Comparison of ENCODE assay signal across 24 mouse cellular contexts in the genomic region with DNA sequence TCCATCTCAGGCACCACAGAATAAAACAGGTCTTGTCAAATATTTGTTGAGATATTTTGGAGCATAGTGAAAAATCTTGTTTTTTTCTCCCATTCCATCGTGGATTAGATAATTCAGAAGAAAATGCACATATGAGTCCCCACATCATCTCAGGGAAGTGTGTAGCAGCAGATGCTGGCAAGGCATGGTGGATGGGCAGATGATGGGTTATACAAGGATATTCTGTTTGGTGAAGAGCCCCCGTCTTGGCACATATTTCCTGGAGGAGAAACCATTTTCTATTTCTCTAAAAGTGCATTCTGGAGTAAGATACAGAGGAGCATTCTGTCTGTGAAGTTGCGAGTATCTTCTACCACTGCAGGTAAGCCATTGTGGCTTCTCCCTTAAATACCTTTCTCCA.
DNase-seq lines count a peak whose midpoint lies in the region; ATAC-seq lines count a peak whose summit lies in the region.
"Had no signal": no experiment of that assay in that cellular context is flagged by ENCODE, and none has a peak within 500 bp of the region (broad histone marks: within the 10 kb centered on the region; RNA-seq: fewer than 3 reads in every experiment).

No protein-coding gene starts in this region.

- peak overlapping the region; percentile 61; the same call in 1 of the 2 replicates for H3K27ac ChIP-seq in neural tube, embryonic 13.5 days (replicated peaks)
- H3K27ac ChIP-seq: forebrain, embryonic 10.5 days; forebrain, embryonic 13.5 days; heart, adult 2 months; heart, embryonic 10.5 days; heart, embryonic 13.5 days; hindbrain, embryonic 12.5 days had no signal

- H3K4me1 ChIP-seq in neural tube, embryonic 13.5 days (replicated peaks): peaks cover 24% of the 10 kb centered on the region
- H3K4me1 ChIP-seq: forebrain, embryonic 13.5 days; heart, embryonic 10.5 days; heart, embryonic 13.5 days had no signal

- H3K9me3 ChIP-seq in neural tube, embryonic 13.5 days: no peaks in the 10 kb centered on the region
- H3K9me3 ChIP-seq: forebrain, embryonic 10.5 days; forebrain, embryonic 13.5 days; heart, embryonic 10.5 days; heart, embryonic 13.5 days; hindbrain, embryonic 12.5 days; hindbrain, embryonic 15.5 days had no signal

- peak; percentile 69 for ATAC-seq in frontal cortex, adult (ENCODE audit: low TSS enrichment)
- ATAC-seq in neural tube, embryonic 13.5 days (ENCODE audit: low read depth): no peak
- ATAC-seq: activated CD4-positive, CD25-positive, alpha-beta regulatory T cell, adult 4 months; forebrain, embryonic 13.5 days; forebrain, embryonic 16.5 days had no signal

- H3K4me3 ChIP-seq in neural tube, embryonic 13.5 days: no peak overlapping the region
- H3K4me3 ChIP-seq: forebrain, embryonic 10.5 days; forebrain, embryonic 13.5 days; heart, adult 2 months; heart, embryonic 10.5 days; heart, embryonic 13.5 days; hindbrain, embryonic 12.5 days; hindbrain, embryonic 15.5 days had no signal

- DNase-seq in frontal cortex, postnatal 14 days (ENCODE audit: low spot score in 2 of 2): no peak
- peak; percentile 26 to 49 for DNase-seq in layer of hippocampus, adult 18-20 months (ENCODE audit: low spot score in 2 of 2)
- no peak for DNase-seq in layer of hippocampus, adult 9-10 months (ENCODE audit: low spot score)
- DNase-seq in neural tube, embryonic 10.5 days (ENCODE audit: extremely low spot score, low spot score): no peak
- peak; percentile 27 for DNase-seq in right cerebral cortex, postnatal 14 days
- no peak for DNase-seq in right cerebral cortex, postnatal 4 days
- DNase-seq: adrenal gland, adult 8-10 months; adrenal gland, postnatal 25 days; cerebellum, adult 18-20 months; cerebellum, adult 9-10 months; cerebellum, postnatal 14 days; gastrocnemius, postnatal 25 days; heart, adult 2 months; heart, postnatal 14 days had no signal

- no peaks in the 10 kb centered on the region for H3K27me3 ChIP-seq in neural tube, embryonic 13.5 days
- H3K27me3 ChIP-seq: forebrain, embryonic 13.5 days; heart, embryonic 13.5 days; hindbrain, embryonic 12.5 days; hindbrain, embryonic 15.5 days had no signal

- 93% methylated on average over 3 of the region's 3 CpGs for WGBS in neural tube, embryonic 13.5 days

- H3K9ac ChIP-seq in neural tube, embryonic 13.5 days: no peak overlapping the region
- H3K9ac ChIP-seq: forebrain, embryonic 13.5 days; heart, embryonic 13.5 days; hindbrain, embryonic 12.5 days; hindbrain, embryonic 15.5 days had no signal

- H3K36me3 ChIP-seq in neural tube, embryonic 13.5 days: no peaks in the 10 kb centered on the region
- H3K36me3 ChIP-seq: forebrain, embryonic 10.5 days; heart, embryonic 10.5 days; heart, embryonic 13.5 days; hindbrain, embryonic 12.5 days; hindbrain, embryonic 15.5 days had no signal

- H3K4me2 ChIP-seq in neural tube, embryonic 13.5 days: no peak overlapping the region
- H3K4me2 ChIP-seq: forebrain, embryonic 13.5 days; heart, embryonic 13.5 days; hindbrain, embryonic 12.5 days; hindbrain, embryonic 15.5 days had no signal

Comparison
In these comparisons a context has a peak if more than half of its experiments do, and no peak if none do; other contexts are left out.
1. DNase-seq: peak in layer of hippocampus, adult 18-20 months (2 of 2) and right cerebral cortex, postnatal 14 days (single experiment); none in frontal cortex, postnatal 14 days (0 of 2), layer of hippocampus, adult 9-10 months (single experiment), neural tube, embryonic 10.5 days (single experiment) and right cerebral cortex, postnatal 4 days (single experiment).